8 mouse cellular contexts compared by ENCODE assay signal in genomic region chr7:112226446-112227265, GRCm38 (mm10). TPM values are rescaled to one million over a fixed set of nuclear protein-coding genes. Genes with fewer than 3 reads are reported as not detected.
A peak's percentile ranks its signal among the peaks of the same experiment; 100 is the strongest.
DNase-seq lines count a peak whose midpoint lies in the region; ATAC-seq and TF ChIP-seq lines count a peak whose summit lies in the region.

No protein-coding gene starts in this region.

- no peaks in the 10 kb centered on the region for H3K9me3 ChIP-seq in erythroblast, embryonic 14.5 days (ENCODE audit: control insufficient read depth, low read length)
- H3K9me3 ChIP-seq in limb, embryonic 15.5 days: no peaks in the 10 kb centered on the region
- H3K9me3 ChIP-seq in midbrain, postnatal 0 days (ENCODE audit: low read length): no peaks in the 10 kb centered on the region

- peak overlapping the region; percentile 53 for H3K4me3 ChIP-seq in erythroblast, embryonic 14.5 days (replicated peaks)
- H3K4me3 ChIP-seq in limb, embryonic 15.5 days: peak overlapping the region; percentile 52
- H3K4me3 ChIP-seq in midbrain, postnatal 0 days (ENCODE audit: low read depth, low read length): peak overlapping the region; percentile 68

- H3K4me2 ChIP-seq in limb, embryonic 15.5 days: peak overlapping the region; percentile 95
- H3K4me2 ChIP-seq in midbrain, postnatal 0 days (ENCODE audit: low read depth, low read length, poor library complexity, severe bottlenecking): peak overlapping the region; percentile 97

- peak overlapping the region; percentile 24; the same call in 1 of the 2 replicates for H3K9ac ChIP-seq in limb, embryonic 15.5 days
- H3K9ac ChIP-seq in midbrain, postnatal 0 days (replicated peaks; ENCODE audit: low read length, poor library complexity, severe bottlenecking): peak overlapping the region; percentile 67

- no peaks in the 10 kb centered on the region for H3K36me3 ChIP-seq in erythroblast, embryonic 14.5 days (ENCODE audit: control insufficient read depth)
- H3K36me3 ChIP-seq in limb, embryonic 15.5 days: no peaks in the 10 kb centered on the region
- H3K36me3 ChIP-seq in midbrain, postnatal 0 days (ENCODE audit: insufficient read depth, low read length): no peaks in the 10 kb centered on the region

- intact Hi-C loops in heart, postnatal 10 days (cut with DNase I): loop anchor here (5.0 to 10.0 kb wide), 4 partner anchors 48 to 136 kb away; no protein-coding TSS in a partner anchor

- H3K27ac ChIP-seq in limb, embryonic 15.5 days: no peak overlapping the region
- H3K27ac ChIP-seq in midbrain, postnatal 0 days (ENCODE audit: low read depth, low read length): no peak overlapping the region

- no peak for TF ChIP-seq CTCF in midbrain, postnatal 0 days (IDR thresholded peaks at IDR 0.05)

- H3K27me3 ChIP-seq in erythroblast, embryonic 14.5 days (ENCODE audit: control insufficient read depth): peaks cover 18% of the 10 kb centered on the region
- peaks cover 45% of the 10 kb centered on the region for H3K27me3 ChIP-seq in limb, embryonic 15.5 days
- peaks cover 19% of the 10 kb centered on the region; the same call in 1 of the 2 replicates for H3K27me3 ChIP-seq in midbrain, postnatal 0 days (ENCODE audit: insufficient read depth, low read length)

- ATAC-seq in erythroblast, adult 5-6 weeks (replicated peaks; ENCODE audit: low FRiP score, poor library complexity, severe bottlenecking): no peak
- no peak for ATAC-seq in limb, embryonic 15.5 days (ENCODE audit: insufficient number of reproducible peaks, low FRiP score, low TSS enrichment, low read depth)
- peak; percentile 8; the same call in 1 of the 2 replicates for ATAC-seq in midbrain, postnatal 0 days (ENCODE audit: low FRiP score)

- DNase-seq in embryo, embryonic 11 days: peak; percentile 64
- peak; percentile 69 to 70 for DNase-seq in heart, postnatal 10 days
- no peak for DNase-seq in midbrain, postnatal 0 days (ENCODE audit: low spot score)
- no peak for DNase-seq in thymus, postnatal 36 days
- no peak for DNase-seq in adrenal gland, adult 8-10 months

- 9% methylated on average over 24 of the region's 24 CpGs for WGBS in limb, embryonic 15.5 days
- WGBS in midbrain, postnatal 0 days: 6% methylated on average over 24 of the region's 24 CpGs

- H3K4me1 ChIP-seq in erythroblast, embryonic 14.5 days (ENCODE audit: control insufficient read depth): peaks cover 9% of the 10 kb centered on the region
- H3K4me1 ChIP-seq in limb, embryonic 15.5 days: peaks cover 20% of the 10 kb centered on the region
- no peaks in the 10 kb centered on the region; the same call in 1 of the 2 replicates for H3K4me1 ChIP-seq in midbrain, postnatal 0 days (ENCODE audit: insufficient read depth, low read length)

RNA-seq across cellular contexts. Expression of gene Mical2, which starts 1.0 kb away (rescaled TPM):
- 0.02 TPM in 1 of 2 replicates, not detected in the other for polyA plus RNA-seq in erythroblast, embryonic 14.5 days (2012)
- 0.63 TPM in 1 of 2 replicates, not detected in the other for total RNA-seq in erythroblast, adult 5-6 weeks (2015; ENCODE audit: low replicate concordance)
- 0.34 and 1.5 TPM in 2 replicates for total RNA-seq in erythroblast, adult 5-6 weeks (2017; ENCODE audit: low replicate concordance)
- total RNA-seq in heart, postnatal 10 days (2021): 100 to 1,000 TPM; 177 to 185 TPM
- polyA plus RNA-seq in limb, embryonic 15.5 days (2015; fragmentation: Nextera tagmentation; extraction: Ambion mirVana): 4.4 and 6.2 TPM in 2 replicates
- total RNA-seq in midbrain, postnatal 0 days (2014; rRNA removed): 11.0 and 12.5 TPM in 2 replicates
- polyA plus RNA-seq in midbrain, postnatal 0 days (2015; fragmentation: Nextera tagmentation; extraction: Ambion mirVana): 5.8 and 6.2 TPM in 2 replicates
- 10 to 100 TPM in 2 of 4 experiments, 1 to 10 TPM in 2; 7.7 to 16.3 (median 10.9) TPM for total RNA-seq in adrenal gland, adult 8-10 months (2022)

Comparison
In these comparisons a context has a peak if more than half of its experiments do, and no peak if none do; other contexts are left out.
1. DNase-seq: peak in embryo, embryonic 11 days (single experiment) and heart, postnatal 10 days (2 of 2); none in midbrain, postnatal 0 days (single experiment), thymus, postnatal 36 days (0 of 2) and adrenal gland, adult 8-10 months (single experiment).
2. RNA of gene Mical2, which starts 1.0 kb away (total RNA-seq): 177 to 185 TPM in heart, postnatal 10 days; 7.7 to 16.3 TPM in adrenal gland, adult 8-10 months, 11.0 to 12.5 TPM in midbrain, postnatal 0 days and 0.34 to 1.5 TPM in erythroblast, adult 5-6 weeks; every median in the first group is over 10 times any median in the second.
3. Peak in every context shown above with its lines, with median percentiles within 50 percentile points of each other: H3K4me3 ChIP-seq.